Mouse (Mus musculus): ENCODE results near the gene Olfr955.

Olfr955 gene

DNA sequence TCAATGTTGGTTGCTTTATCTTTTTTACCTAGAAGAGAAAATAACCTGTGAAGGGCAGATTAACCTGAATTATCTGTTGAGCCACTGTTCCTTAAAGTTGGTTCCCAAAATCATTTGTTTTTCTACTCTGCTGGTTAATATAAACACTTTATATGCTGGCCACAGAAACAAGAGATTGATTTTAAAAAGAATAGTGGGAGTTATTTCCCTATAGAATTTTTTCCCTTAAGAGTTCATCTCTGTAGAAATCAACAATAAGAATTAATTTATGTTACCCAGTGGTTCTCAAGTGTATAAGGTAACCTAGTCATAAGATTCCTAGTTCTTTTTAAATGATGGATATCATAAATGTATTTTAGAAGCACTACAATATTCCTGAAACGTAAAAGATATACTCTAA is at the start of gene Olfr955:
Olfr955 (minus strand) TSS at position 101 of the 400 bp plus-strand sequence.
- DNase-seq (ENCODE audit: low spot score in 2 of 2) = no peak

DNA sequence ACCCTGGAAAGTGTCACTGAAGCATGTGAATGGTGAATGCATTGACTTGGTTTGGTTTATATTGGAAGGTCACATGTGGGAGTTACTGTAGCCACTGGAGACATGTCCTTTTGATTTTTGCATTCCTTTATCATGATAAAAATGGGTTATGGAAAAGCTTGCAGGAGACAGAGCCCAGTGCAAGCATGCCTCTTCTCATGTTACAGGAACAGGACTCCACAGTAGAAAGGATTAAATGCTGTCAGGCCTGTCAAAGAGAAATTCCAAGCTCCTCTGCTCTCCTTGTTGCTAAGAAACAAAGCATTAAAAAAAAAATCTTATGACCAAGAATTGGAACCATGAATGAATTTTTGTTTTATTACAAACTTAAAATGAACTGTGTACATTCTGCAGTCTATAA is 46.9 kb upstream of the Olfr955 start:
- no peak for DNase-seq (ENCODE audit: low spot score in 2 of 2)

GRCm38 (mm10) chr9:39515531-39515930 is 43.8 kb upstream of the Olfr955 start, which contains the start of gene Olfr957:
TSS of gene Olfr957 (minus strand) at chr9:39515809.
- DNase-seq (ENCODE audit: low spot score in 2 of 2) = no peak

DNA sequence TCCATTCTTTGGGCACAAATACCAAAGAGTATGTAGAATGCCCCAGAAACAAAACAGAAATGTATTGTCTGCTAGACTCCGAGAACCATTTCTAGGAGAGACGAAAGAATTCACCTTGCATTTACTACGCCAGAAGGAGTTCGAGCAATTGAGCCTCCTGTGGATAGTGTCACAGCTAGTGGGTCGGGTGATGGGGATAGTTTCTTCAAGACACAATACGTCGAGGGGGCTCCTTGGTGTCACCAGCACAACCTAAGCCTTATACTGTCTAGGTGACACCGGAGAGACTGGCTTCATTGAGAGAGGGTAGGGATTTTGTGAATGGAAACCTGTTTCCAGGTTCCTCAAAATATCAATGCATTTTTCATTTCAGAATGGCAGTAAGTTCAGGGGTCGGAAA is 37.7 kb upstream of the Olfr955 start:
- DNase-seq (ENCODE audit: low spot score in 2 of 2) = no peak

- DNase-seq (ENCODE audit: low spot score in 2 of 2) = no peak
Observed at GRCm38 (mm10) chr9:39508998-39509397, 37.3 kb upstream of the Olfr955 start.

- no peak for DNase-seq (ENCODE audit: low spot score in 2 of 2)
Observed at GRCm38 (mm10) chr9:39493895-39494294, 22.2 kb upstream of the Olfr955 start, which contains the start of gene Olfr44. TSS of gene Olfr44 (minus strand) at chr9:39493995.

DNA sequence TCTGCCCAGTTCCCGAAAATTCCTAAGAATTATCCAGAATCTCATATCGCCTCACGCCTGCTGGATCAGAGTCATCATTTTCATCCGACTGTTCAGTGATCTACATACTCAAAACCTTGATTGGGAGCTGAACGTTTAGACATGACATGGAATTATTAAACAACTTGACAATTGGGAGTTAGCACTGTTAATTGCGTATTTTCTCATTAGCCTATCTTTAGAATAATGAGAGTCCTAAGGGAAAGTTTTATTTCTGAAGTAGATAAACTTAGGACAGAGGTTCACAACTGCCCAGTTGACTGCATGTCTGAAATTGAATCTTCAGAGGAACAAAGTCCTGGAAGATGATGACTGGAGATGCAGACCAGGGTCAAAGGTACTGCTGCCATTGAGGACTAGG is 15.3 kb downstream of the Olfr955 start, which contains the start of gene Olfr954:
Olfr954 (plus strand) TSS at position 301 of the 400 bp plus-strand sequence.
- DNase-seq (ENCODE audit: low spot score in 2 of 2) = no peak

DNA sequence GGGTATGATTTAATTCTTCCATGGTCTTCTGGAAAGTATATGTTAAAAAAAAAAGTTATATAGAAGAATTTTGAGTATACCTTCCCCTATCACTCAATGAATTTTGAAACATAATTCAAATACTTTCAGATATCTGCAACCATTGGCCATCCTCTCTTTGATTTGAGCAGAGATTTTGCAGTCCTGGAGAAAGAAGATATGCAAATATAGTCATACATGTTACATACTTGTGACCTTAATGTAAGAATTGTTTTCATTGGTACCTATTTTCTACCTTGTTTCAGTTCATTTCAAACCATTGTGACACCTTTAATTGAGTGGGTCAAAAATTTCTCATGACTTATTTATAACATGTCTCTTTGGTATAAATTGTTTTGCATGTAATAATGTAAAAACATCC is 44.7 kb downstream of the Olfr955 start, which contains the start of gene Olfr952:
Olfr952 (minus strand) TSS at position 101 of the 400 bp plus-strand sequence.
- no peak for DNase-seq (ENCODE audit: low spot score in 2 of 2)

All from spleen, postnatal 4 days (tissue).